In the genomic region with DNA sequence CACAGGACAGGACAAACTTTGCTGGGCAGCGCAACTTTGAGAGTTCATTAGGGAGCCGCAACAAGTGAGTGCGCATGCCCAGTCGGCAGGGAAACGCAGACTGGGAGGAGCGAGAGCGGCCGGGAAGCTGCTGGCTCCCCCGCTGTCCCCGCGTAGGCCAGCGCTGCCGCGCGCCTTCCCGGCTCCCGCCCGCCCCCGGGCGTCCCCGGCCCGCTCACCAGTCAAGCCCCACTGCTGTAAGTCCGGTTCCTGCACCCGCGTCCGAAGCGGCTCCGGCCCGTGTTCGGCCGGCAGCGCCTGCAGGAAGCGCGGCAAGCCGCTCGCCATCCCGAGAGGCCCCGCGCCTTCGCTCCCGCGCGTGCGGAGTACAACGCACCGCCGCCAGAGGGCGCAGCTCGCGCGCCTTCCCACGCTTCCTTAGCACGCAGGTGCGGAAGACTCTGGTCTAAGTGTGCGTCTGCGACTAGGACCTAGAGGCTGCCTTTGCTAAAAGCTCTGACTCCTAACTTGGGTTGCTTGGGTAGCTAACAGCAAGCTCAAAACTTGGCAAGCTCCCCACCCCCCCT, we compare ENCODE assay signal across 8 mouse cellular contexts. TPM values are rescaled to one million over a fixed set of nuclear protein-coding genes. Genes with fewer than 3 reads are reported as not detected.
DNase-seq lines count a peak whose midpoint lies in the region.

A gene (minus strand): TSS at position 359 of the 566 bp plus-strand sequence.

- DNase-seq in adrenal gland, adult (ENCODE audit: inconsistent age in 2 of 2, low spot score in 1 of 2), result peak; percentile 94 to 98
- DNase-seq in embryo, embryonic 10 days (ENCODE audit: low spot score), result peak; percentile 94
- peak; percentile 94 for DNase-seq in gastrocnemius, postnatal 10 days
- peak; percentile 96 for DNase-seq in induced T-regulatory cell, adult 2 months (ENCODE audit: low read depth)
- peak; percentile 58 to 91 for DNase-seq in left cerebral cortex, adult 9 months (ENCODE audit: low spot score in 2 of 2)
- DNase-seq in right cerebral cortex, adult 2 months (ENCODE audit: low spot score in 2 of 2), result peak; percentile 90 to 91
- peak; percentile 71 for DNase-seq in urinary bladder, postnatal 10 days (ENCODE audit: low spot score)

- H3K36me3 ChIP-seq in megakaryocyte, embryonic 14.5 days (replicated peaks; ENCODE audit: low read length), result no peaks in the 10 kb centered on the region

- H3K4me3 ChIP-seq in megakaryocyte, embryonic 14.5 days (replicated peaks), result peak within 1 kb of the TSS; percentile 97

- H3K9me3 ChIP-seq in megakaryocyte, embryonic 14.5 days, result no peaks in the 10 kb centered on the region

- H3K4me1 ChIP-seq in megakaryocyte, embryonic 14.5 days, result peaks cover 25% of the 10 kb centered on the region

- peaks cover 3% of the 10 kb centered on the region for H3K27me3 ChIP-seq in megakaryocyte, embryonic 14.5 days (replicated peaks)

RNA-seq across cellular contexts. Expression of the gene that starts here (rescaled TPM):
- 10 to 100 TPM; 11.7 to 11.8 TPM for total RNA-seq in gastrocnemius, postnatal 10 days (2021)
- 3.5 TPM in 1 of 2 replicates, not detected in the other for polyA plus RNA-seq in megakaryocyte, embryonic 14.5 days (2012; ENCODE audit: insufficient read depth, low replicate concordance)

Comparison
In these comparisons a context has a peak if more than half of its experiments do, and no peak if none do; other contexts are left out.
1. Peak in every context shown above with its lines: DNase-seq and H3K4me3 ChIP-seq.